Mouse (Mus musculus) gastrocnemius, adult 18-20 months (tissue): ENCODE results near the gene Anpep. TPM values are rescaled to one million over a fixed set of nuclear protein-coding genes. Genes with fewer than 3 reads are reported as not detected.

Source experiments
- DNase-seq: peaks from one replicate; pipeline ENCODE4 v3.0.0; 2021; ENCODE audit warnings: low spot score
- total RNA-seq, 2 experiments: library from RNA; stranded (reverse); gene quantifications; 2 replicates each; pipeline ENCODE4 v1.2.3; 2021

Gene Anpep
- total RNA-seq, 2 experiments from 2014 or later, result 3.8 to 5.6 TPM

- peak; percentile 51 for DNase-seq
Measured at GRCm38 (mm10) chr7:79867861-79868260, 7.0 kb upstream of the Anpep start.

GRCm38 (mm10) chr7:79866294-79867000 lies 5.6 kb upstream of the Anpep start:
- DNase-seq, result no peak

GRCm38 (mm10) chr7:79861794-79862193 lies 935 bp upstream of the Anpep start:
- no peak for DNase-seq

DNA sequence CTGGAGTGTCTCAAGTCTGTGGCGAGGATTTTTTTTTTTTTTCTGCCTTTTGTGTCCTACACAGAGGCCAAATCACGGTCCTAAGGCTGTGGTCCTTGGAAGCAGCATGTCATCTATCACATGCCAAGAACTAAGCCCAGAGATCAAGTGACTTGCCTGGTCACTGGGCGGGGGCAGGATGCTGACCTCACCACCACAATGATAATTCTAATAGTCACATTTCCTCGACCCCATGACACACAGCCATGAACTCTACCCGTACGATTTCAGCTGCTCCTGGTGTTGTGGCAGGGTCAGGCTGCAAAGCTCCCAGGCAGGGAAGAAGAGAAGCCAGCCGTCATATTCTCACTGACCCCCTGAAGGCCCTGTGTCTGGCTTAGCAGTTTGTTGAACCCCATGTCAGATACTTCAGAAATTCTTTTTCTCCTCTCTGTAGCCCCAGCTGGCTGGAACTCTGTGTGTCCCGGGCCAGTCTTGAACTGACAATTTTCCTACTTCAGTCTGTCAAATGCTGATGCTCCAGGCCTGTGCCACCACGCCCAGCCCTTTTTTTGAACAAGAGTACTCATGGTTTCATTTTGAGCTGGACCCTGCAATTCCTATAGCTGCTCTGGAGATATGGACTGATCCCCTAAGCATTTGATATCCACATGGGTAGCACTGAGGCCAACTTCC lies 1.8 kb downstream of the Anpep start:
- peak; percentile 25 for DNase-seq

DNA sequence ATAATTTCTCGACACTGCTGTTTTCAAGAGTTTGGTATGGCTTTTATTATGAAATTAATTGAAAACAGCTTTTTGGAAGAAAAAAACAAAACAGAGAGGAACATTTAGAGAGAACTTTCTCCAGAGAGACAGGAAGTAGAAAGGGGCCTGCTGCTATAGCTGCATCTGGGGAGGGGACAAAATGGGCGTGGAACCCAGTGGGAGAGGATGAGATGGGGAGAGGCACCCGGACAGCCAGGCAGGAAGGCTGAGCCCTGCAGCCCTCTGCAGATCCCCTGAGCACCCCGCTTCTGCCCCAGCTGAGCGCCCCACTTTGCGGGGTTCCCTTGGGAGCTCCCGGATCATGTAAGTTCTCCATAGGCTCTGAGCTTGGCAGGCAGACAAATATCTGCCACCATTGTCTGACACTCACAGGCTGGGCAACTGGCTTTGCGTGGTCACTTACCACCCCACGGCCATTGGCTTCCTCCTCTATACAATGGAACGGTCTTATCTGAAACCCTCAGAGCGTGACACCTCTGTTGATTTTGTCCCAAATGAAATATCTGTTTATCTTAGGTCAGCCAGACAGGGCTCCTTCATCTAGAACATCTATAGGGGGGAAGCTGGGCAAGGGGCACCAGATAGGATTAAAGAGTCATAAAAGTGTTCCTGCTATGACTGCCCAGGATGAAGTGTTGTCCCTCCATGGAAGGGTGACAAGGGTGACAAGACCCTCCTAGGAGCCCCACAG lies 2.5 kb downstream of the Anpep start:
- DNase-seq, result peak; percentile 58

- DNase-seq, result no peak
Measured at GRCm38 (mm10) chr7:79856305-79856704, 4.6 kb downstream of the Anpep start.

DNA sequence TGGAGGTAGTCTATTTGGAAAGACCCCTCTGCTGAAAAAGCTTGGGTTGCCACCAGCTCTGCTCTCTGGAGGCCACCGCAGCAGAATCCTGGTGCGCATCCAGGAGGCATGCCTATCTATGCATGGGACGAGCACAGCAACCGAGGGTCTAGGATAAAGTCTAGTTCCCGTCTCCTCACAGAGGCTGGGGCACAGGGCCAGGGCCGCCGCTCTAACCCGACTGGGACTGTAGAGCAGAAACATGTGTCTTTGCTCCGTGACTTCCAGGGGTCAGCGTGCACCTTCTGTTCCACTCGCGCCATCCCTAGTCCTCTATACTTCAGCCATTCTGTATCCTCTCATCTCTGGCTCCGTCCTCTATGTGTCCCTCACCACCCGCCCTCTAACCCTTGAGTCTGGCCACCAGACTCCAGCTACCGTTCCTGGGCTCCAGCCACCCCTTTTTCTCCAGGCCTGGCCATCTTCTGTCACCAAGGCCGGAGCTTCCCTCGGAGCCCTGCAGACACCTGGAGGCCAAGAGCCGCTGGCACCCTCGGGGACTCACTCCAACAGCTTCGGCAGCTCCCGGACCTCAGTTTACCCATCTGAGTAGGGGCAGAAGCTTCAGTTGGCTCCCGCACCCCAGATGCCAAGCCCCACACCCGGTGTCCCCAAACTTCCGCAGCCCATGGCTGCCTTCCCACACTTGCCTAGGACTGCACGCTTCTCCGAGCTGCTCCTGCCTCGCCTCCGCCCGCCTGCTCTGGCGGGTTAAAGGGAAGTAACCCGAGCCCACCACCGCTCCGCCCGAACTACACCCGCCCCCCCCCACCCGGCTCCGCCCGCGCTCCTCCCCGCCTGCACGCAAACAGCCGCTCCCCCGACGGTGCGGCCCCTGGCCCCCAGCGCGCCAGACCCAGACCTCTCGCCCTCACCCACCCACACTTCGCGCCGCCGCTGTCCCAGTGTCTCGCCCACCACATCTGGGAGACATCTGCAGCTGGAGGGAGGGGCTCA lies 13.1 kb downstream of the Anpep start:
- DNase-seq, result peak; percentile 23

DNA sequence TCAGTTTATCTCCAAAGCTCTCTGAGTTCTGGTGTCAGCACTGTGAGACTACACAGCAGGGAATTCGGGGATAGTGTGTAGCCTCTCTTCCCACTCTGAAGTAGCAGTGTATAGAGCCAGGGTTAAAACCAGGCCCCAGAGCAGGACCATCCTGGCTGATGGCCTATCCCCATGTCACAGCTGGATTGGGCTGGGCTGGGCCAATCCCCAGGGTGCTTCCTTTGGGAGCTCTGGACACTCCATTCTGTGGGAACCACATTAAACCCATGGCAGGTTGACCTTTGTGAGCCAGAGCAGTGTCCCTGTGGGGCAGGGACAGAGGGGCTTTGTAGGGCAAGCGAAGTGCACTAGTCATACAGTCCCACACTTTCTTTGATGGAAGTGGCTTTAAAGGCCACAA lies 14.5 kb downstream of the Anpep start:
- DNase-seq, result no peak

DNA sequence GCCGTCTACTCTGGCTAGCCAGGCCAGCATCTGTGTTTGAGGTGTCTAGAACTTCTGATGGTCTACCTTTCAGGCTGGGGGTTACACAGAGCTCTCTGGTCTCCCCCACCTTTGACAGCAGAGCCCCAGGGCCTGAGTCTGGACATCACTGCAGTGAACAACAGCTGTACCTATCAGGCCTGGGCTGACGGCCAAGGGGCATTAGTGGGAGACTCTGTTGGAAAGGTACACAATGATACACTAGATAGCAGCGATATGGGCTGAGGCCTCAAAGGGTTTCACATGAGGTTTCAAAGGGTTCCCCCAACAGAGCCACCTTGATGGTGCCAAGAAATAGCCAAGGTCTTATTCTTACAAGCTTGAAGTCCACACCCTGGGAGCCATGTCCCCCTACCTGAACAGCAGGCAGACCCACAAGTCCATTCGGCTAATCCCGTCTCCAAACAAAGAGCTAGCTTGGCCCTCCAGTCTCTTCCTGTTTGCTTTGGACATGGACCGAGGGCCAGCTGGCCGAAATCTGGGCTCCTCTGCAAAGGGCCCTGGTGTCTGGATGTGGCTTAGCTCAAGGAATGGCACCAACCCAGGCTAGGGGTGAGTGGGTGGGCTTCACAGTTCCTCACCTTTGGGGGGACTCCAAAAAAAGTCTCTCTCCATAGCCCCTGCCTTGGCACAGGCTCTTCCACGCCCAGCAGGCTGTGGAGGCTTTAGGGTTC lies 16.6 kb downstream of the Anpep start:
- DNase-seq, result no peak

DNA sequence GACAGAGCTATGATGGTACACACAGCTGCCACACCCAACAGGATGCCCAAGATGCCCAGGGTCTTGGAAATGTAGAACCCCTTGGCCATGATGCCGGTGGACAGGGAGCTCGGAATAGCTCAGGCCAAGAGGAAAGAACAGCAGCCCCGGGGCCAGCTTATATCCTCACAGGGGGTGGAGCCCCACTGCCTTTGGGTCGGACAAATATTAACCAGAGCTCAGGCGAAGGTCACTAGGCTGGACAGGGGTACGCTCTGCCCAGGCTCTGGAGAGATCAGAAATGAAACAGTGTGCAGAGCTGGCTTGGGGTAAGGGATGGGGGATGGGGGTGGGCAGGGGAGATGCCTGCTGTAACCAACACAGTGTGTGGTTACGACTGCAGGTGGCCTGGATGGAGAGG lies 18.7 kb downstream of the Anpep start:
- no peak for DNase-seq

- no peak for DNase-seq
Measured at GRCm38 (mm10) chr7:79837247-79837646, 23.6 kb downstream of the Anpep start.

GRCm38 (mm10) chr7:79835196-79835595 lies 25.7 kb downstream of the Anpep start:
- no peak for DNase-seq

DNA sequence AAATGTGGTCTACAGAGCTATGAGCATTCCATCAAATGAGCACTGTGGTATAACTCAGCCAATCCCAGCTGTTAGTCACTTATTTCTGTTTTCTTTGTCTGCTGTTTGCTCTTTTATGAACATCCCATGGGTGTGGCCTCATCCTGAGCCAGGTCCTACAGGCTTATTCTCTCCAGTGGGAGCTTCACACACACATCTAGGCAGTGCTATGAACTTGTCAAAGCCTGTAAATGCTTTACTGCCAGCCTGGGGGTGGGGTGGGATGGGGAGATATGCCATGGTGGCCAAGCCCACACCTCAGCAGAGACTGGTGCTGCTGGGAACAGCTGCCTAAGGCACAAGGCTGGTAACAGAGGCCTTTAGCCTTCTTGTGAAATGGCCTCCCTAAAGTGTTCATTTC lies 27.9 kb downstream of the Anpep start:
- no peak for DNase-seq

GRCm38 (mm10) chr7:79831585-79831984 lies 29.3 kb downstream of the Anpep start:
- DNase-seq, result peak; percentile 10

DNA sequence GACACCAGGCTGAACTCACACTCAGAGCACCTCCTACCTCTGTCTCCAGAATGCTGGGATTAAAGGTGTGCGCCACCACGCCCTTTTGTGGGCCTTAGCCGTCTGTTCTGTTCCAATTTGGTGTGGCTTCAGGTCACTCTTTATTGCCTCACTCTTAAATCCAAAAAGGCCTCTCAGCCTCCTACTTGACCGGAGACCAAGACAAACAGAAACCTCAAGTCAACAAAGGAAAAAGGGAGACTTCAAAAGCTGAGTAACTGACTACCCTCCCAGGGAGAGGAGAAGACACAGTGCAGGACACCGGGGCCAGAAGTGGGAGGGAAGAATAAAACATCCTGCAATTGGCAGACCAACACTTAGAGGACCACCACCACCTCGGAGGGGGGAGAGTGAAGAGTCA lies 29.7 kb downstream of the Anpep start:
- DNase-seq, result no peak

DNA sequence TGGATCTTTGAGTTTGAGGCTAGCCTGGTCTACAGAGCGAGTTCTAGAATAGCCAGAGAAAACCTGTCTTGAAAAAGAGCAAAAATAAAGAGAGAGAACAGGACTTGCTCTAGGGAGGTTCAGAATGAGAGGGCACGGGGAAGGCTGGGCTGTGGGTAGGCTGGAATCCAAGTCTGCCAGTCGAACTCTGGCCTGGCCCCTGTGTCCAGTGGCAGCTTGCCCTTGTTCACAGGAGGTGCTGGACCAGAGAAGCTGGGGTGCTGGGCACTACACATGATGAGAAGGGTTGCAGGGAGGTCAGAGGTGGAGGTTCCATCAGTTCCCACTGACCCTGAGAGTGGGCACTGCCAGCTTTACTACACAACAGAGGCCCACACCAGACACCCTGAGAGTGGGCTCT lies 32.5 kb downstream of the Anpep start:
- no peak for DNase-seq

DNA sequence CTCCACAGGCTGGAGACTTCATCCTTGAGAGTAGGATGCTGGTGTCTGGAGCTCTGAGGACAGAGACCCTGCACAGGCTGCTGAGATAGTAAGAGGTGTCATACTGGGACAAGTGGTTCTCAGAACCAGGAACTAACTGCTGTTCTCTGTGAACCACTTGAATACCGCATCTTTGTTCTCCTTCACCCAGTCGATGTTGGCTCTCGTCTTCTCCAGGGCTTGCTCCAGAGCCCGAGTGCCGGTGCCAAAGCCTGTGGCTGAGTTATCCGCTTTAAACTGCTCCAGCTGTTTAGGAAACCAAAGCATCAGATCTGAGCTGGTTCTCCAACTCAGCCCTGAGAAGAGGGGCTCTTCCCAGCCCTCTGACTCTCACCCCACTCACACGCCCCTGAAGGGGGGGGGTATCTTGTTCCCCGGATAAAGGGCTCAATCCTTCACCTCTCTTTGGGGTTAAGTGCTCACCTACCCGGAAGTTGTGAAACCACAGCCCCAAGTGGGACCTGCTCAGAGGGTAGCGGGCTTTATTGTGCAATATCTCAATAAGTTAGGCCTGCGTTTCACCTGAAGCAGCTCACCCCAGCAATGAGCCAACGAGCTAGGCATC lies 38.7 kb downstream of the Anpep start:
- DNase-seq, result no peak

DNA sequence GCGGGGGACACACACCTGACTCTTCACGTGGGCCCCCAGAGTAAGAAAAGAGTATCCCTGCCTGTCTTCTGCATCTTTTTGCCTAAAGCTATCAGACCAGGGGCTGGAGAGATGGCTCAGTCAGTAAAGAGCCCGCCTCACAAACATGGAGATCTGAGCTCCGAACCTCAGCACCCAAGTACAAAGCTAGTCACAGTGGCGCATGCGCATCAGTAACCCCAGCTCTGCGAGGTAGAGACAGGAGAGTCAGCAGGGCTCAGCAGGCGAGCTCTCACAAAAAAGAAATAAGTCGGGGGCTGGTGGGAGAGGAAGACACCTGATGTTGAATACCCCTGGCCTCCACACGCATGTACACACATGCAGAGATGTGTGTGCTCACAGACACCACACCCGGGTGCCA lies 40.9 kb downstream of the Anpep start:
- DNase-seq, result no peak

- DNase-seq, result no peak
Measured at GRCm38 (mm10) chr7:79819515-79819914, 41.3 kb downstream of the Anpep start.

- DNase-seq, result no peak
Measured at GRCm38 (mm10) chr7:79818321-79818720, 42.5 kb downstream of the Anpep start.
